12 mouse cellular contexts compared by ENCODE assay signal in genomic region chr4:148816556-148816955, GRCm38 (mm10). TPM values are rescaled to one million over a fixed set of nuclear protein-coding genes. Genes with fewer than 3 reads are reported as not detected.
DNase-seq lines count a peak whose midpoint lies in the region; ATAC-seq lines count a peak whose summit lies in the region.
"Had no signal": no experiment of that assay in that cellular context is flagged by ENCODE, and none has a peak within 500 bp of the region (broad histone marks: within the 10 kb centered on the region; RNA-seq: fewer than 3 reads in every experiment).

No protein-coding gene starts in this region.

- no peaks in the 10 kb centered on the region for H3K9me3 ChIP-seq in heart, embryonic 15.5 days (replicated peaks)
- H3K9me3 ChIP-seq in embryonic facial prominence, embryonic 14.5 days (ENCODE audit: control insufficient read depth, low read length) = peaks cover 8% of the 10 kb centered on the region; the same call in 1 of the 2 replicates
- no peaks in the 10 kb centered on the region for H3K9me3 ChIP-seq in limb, embryonic 15.5 days
- H3K9me3 ChIP-seq: liver, embryonic 15.5 days had no signal

- 22% methylated on average over 14 of the region's 14 CpGs for WGBS in heart, embryonic 15.5 days
- WGBS in embryonic facial prominence, embryonic 14.5 days = 6% methylated on average over 14 of the region's 14 CpGs
- 16% methylated on average over 14 of the region's 14 CpGs for WGBS in limb, embryonic 15.5 days

- peak overlapping the region; percentile 27 for H3K4me2 ChIP-seq in heart, embryonic 15.5 days
- H3K4me2 ChIP-seq in embryonic facial prominence, embryonic 14.5 days (ENCODE audit: low read depth, low read length) = peak overlapping the region; percentile 28; the same call in 1 of the 2 replicates
- H3K4me2 ChIP-seq in limb, embryonic 15.5 days = 0 out of 2 replicates have a peak overlapping the region, but pooled peaks have one; percentile 17
- H3K4me2 ChIP-seq: liver, embryonic 15.5 days had no signal

- H3K27ac ChIP-seq in heart, embryonic 15.5 days = no peak overlapping the region
- no peak overlapping the region for H3K27ac ChIP-seq in embryonic facial prominence, embryonic 14.5 days (replicated peaks; ENCODE audit: low read depth, low read length)
- H3K27ac ChIP-seq in limb, embryonic 15.5 days = no peak overlapping the region
- H3K27ac ChIP-seq: liver, embryonic 15.5 days had no signal

- DNase-seq in heart, adult 18-20 months = no peak
- peak; percentile 84 for DNase-seq in Muller cell, postnatal 12 days (ENCODE audit: inconsistent ontology term)
- DNase-seq in embryonic facial prominence, embryonic 14.5 days (ENCODE audit: low spot score) = peak; percentile 68
- no peak for DNase-seq in urinary bladder, adult 18-20 months (ENCODE audit: low spot score in 2 of 2)
- DNase-seq in urinary bladder, postnatal 4 days (ENCODE audit: low spot score in 2 of 2) = no peak
- DNase-seq: adrenal gland, postnatal 36 days; cerebellum, postnatal 14 days; thymus, adult 18-20 months had no signal

- no peak for ATAC-seq in heart, embryonic 15.5 days (replicated peaks; ENCODE audit: insufficient number of reproducible peaks, insufficient read depth, low FRiP score, low read depth)
- ATAC-seq in embryonic facial prominence, embryonic 14.5 days (ENCODE audit: low read depth) = peak; percentile 64; the same call in 1 of the 2 replicates
- no peak for ATAC-seq in limb, embryonic 15.5 days (ENCODE audit: insufficient number of reproducible peaks, low FRiP score, low TSS enrichment, low read depth)
- ATAC-seq in frontal cortex, adult (ENCODE audit: low TSS enrichment) = no peak

- no peak overlapping the region for H3K4me3 ChIP-seq in heart, embryonic 15.5 days
- 0 out of 2 replicates have a peak overlapping the region, but pooled peaks have one; percentile 1 for H3K4me3 ChIP-seq in embryonic facial prominence, embryonic 14.5 days (ENCODE audit: low read depth, low read length)
- H3K4me3 ChIP-seq in limb, embryonic 15.5 days = no peak overlapping the region
- H3K4me3 ChIP-seq: liver, embryonic 15.5 days had no signal

- no peak overlapping the region for H3K9ac ChIP-seq in heart, embryonic 15.5 days
- H3K9ac ChIP-seq in embryonic facial prominence, embryonic 14.5 days (ENCODE audit: low read depth, low read length) = no peak overlapping the region
- no peak overlapping the region for H3K9ac ChIP-seq in limb, embryonic 15.5 days
- H3K9ac ChIP-seq: liver, embryonic 15.5 days had no signal

- H3K4me1 ChIP-seq in heart, embryonic 15.5 days (replicated peaks) = peaks cover 83% of the 10 kb centered on the region
- H3K4me1 ChIP-seq in embryonic facial prominence, embryonic 14.5 days (ENCODE audit: control insufficient read depth, insufficient read depth, low read length) = peaks cover 7% of the 10 kb centered on the region; the same call in 1 of the 2 replicates
- peaks cover 12% of the 10 kb centered on the region for H3K4me1 ChIP-seq in limb, embryonic 15.5 days
- H3K4me1 ChIP-seq: liver, embryonic 15.5 days had no signal

- H3K27me3 ChIP-seq in heart, embryonic 15.5 days = 0 out of 2 replicates have a peak, but pooled peaks cover 3% of the 10 kb centered on the region
- H3K27me3 ChIP-seq in embryonic facial prominence, embryonic 14.5 days (replicated peaks; ENCODE audit: control insufficient read depth, insufficient read depth, low read length) = peaks cover 38% of the 10 kb centered on the region
- H3K27me3 ChIP-seq in limb, embryonic 15.5 days = peaks cover 43% of the 10 kb centered on the region

- no peaks in the 10 kb centered on the region for H3K36me3 ChIP-seq in heart, embryonic 15.5 days
- H3K36me3 ChIP-seq in embryonic facial prominence, embryonic 14.5 days (ENCODE audit: control insufficient read depth, insufficient read depth, low read length) = no peaks in the 10 kb centered on the region
- H3K36me3 ChIP-seq in limb, embryonic 15.5 days = no peaks in the 10 kb centered on the region
- H3K36me3 ChIP-seq: liver, embryonic 15.5 days had no signal

RNA-seq across cellular contexts. Expression of gene Casz1, which starts 12.3 kb away (rescaled TPM):
- 20.7 and 22.6 TPM in 2 replicates for polyA plus RNA-seq in heart, embryonic 15.5 days (2015; fragmentation: Nextera tagmentation; extraction: Ambion mirVana)
- 10 to 100 TPM; 35.9 to 41.1 TPM for total RNA-seq in heart, adult 18-20 months (2021)
- 7.8 and 7.9 TPM in 2 replicates for polyA plus RNA-seq in embryonic facial prominence, embryonic 14.5 days (2014; fragmentation: Nextera tagmentation; extraction: Ambion mirVana)
- polyA plus RNA-seq in limb, embryonic 15.5 days (2015; fragmentation: Nextera tagmentation; extraction: Ambion mirVana) = 7.2 and 9.9 TPM in 2 replicates

Comparison
In these comparisons a context has a peak if more than half of its experiments do, and no peak if none do; other contexts are left out.
1. DNase-seq: peak in Muller cell, postnatal 12 days (single experiment) and embryonic facial prominence, embryonic 14.5 days (single experiment); none in heart, adult 18-20 months (0 of 2), urinary bladder, adult 18-20 months (0 of 2) and urinary bladder, postnatal 4 days (0 of 2).
2. Peak in every context shown above with its lines, with median percentiles within 50 percentile points of each other: H3K4me2 ChIP-seq.